Comparison of ENCODE assay signal across 10 mouse cellular contexts in genomic region chr10:14978093-14978755, GRCm38 (mm10).
DNase-seq lines count a peak whose midpoint lies in the region; ATAC-seq and TF ChIP-seq lines count a peak whose summit lies in the region.
"Had no signal": no experiment of that assay in that cellular context is flagged by ENCODE, and none has a peak within 500 bp of the region (broad histone marks: within the 10 kb centered on the region; RNA-seq: fewer than 3 reads in every experiment).

No protein-coding gene starts in this region.

- peak; percentile 86 for DNase-seq in kidney, postnatal 0 days (ENCODE audit: low spot score)
- no peak for DNase-seq in kidney, adult 8-10 months
- DNase-seq in R1 (ENCODE audit: low read depth, low spot score): peak; percentile 50
- DNase-seq in embryo, embryonic 11 days: peak; percentile 4
- DNase-seq in frontal cortex, postnatal 36 days (ENCODE audit: low spot score in 2 of 2): no peak
- no peak for DNase-seq in gastrocnemius, postnatal 25 days
- DNase-seq: cerebellum, adult 11-12 months; gastrocnemius, postnatal 36 days had no signal

- H3K4me2 ChIP-seq in kidney, postnatal 0 days (ENCODE audit: low read length): no peak overlapping the region
- H3K4me2 ChIP-seq in intestine, embryonic 16.5 days (ENCODE audit: low read depth, low read length): no peak overlapping the region
- H3K4me2 ChIP-seq: limb, embryonic 12.5 days had no signal

- no peak overlapping the region for H3K9ac ChIP-seq in kidney, postnatal 0 days (ENCODE audit: low read depth, low read length)
- H3K9ac ChIP-seq in intestine, embryonic 16.5 days (ENCODE audit: low read depth, low read length): no peak overlapping the region
- H3K9ac ChIP-seq: limb, embryonic 12.5 days had no signal

- no peak overlapping the region for H3K4me3 ChIP-seq in kidney, postnatal 0 days (replicated peaks; ENCODE audit: low read depth, low read length)
- H3K4me3 ChIP-seq in intestine, embryonic 16.5 days (ENCODE audit: low read length): no peak overlapping the region
- H3K4me3 ChIP-seq: limb, embryonic 12.5 days had no signal

- H3K36me3 ChIP-seq in kidney, postnatal 0 days (ENCODE audit: insufficient read depth, low read length): no peaks in the 10 kb centered on the region
- H3K36me3 ChIP-seq in intestine, embryonic 16.5 days (ENCODE audit: control insufficient read depth, insufficient read depth, low read length): no peaks in the 10 kb centered on the region
- H3K36me3 ChIP-seq: limb, embryonic 12.5 days had no signal

- WGBS in kidney, postnatal 0 days: 55% methylated on average over 4 of the region's 4 CpGs
- WGBS in intestine, embryonic 16.5 days: 49% methylated on average over 4 of the region's 4 CpGs

- H3K27ac ChIP-seq in kidney, postnatal 0 days: no peak overlapping the region
- no peak overlapping the region; the same call in 1 of the 2 replicates for H3K27ac ChIP-seq in intestine, embryonic 16.5 days (ENCODE audit: low read length)
- H3K27ac ChIP-seq: limb, embryonic 12.5 days had no signal

- H3K27me3 ChIP-seq in kidney, postnatal 0 days (ENCODE audit: insufficient read depth, low read length): no peaks in the 10 kb centered on the region
- H3K27me3 ChIP-seq in intestine, embryonic 16.5 days (replicated peaks; ENCODE audit: control insufficient read depth, insufficient read depth, low read length): no peaks in the 10 kb centered on the region
- H3K27me3 ChIP-seq: limb, embryonic 12.5 days had no signal

- no peak for TF ChIP-seq CTCF in kidney, postnatal 0 days (IDR thresholded peaks at IDR 0.05; ENCODE audit: low read depth)

- H3K9me3 ChIP-seq in kidney, postnatal 0 days (replicated peaks; ENCODE audit: low read length): no peaks in the 10 kb centered on the region
- H3K9me3 ChIP-seq in intestine, embryonic 16.5 days (ENCODE audit: control insufficient read depth, low read length): no peaks in the 10 kb centered on the region
- H3K9me3 ChIP-seq: limb, embryonic 12.5 days had no signal

- ATAC-seq in kidney, postnatal 0 days (replicated peaks; ENCODE audit: low FRiP score, low read depth): no peak; the same call in 1 of the 2 replicates
- ATAC-seq in intestine, embryonic 16.5 days: peak; percentile 58; the same call in 1 of the 2 replicates

- H3K4me1 ChIP-seq in kidney, postnatal 0 days (replicated peaks; ENCODE audit: insufficient read depth, low read length): no peaks in the 10 kb centered on the region
- H3K4me1 ChIP-seq in intestine, embryonic 16.5 days (ENCODE audit: control insufficient read depth, insufficient read depth, low read length): no peaks in the 10 kb centered on the region
- H3K4me1 ChIP-seq: limb, embryonic 12.5 days had no signal

Comparison
In these comparisons a context has a peak if more than half of its experiments do, and no peak if none do; other contexts are left out.
1. DNase-seq: peak in kidney, postnatal 0 days (single experiment), R1 (single experiment) and embryo, embryonic 11 days (single experiment); none in kidney, adult 8-10 months (0 of 2), frontal cortex, postnatal 36 days (0 of 2) and gastrocnemius, postnatal 25 days (single experiment).